Mouse (Mus musculus) thymus, postnatal 4 days (tissue): ENCODE measurements around the gene Lmod3.

ENCODE experiments used
- DNase-seq: peaks from one replicate; pipeline ENCODE4 v3.0.0; 2021

The Lmod3 gene

DNA sequence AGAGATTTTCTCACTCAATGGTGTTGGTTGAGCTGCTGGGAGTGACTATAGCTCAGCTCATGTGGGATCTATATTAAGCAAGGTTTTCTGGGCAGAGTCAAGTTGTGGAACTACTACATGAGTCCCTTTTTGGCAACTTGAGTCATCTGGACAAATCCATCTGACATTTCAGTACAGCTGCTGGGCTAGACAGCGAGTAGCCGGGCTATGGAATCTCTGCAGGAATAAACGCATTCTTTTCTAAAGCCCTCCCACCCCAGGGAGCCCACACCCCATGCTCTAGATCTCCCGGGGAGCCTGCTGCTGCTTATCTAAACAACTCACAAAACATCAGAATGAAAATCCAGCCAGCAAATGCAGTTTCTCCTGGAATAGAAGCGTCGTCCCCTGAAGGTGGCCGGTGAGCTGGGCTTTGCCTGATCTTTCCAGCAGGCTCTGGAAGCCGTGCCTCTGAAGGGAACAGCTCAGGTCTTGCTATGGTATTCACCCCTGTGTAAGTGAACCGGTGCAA lies at the start of gene Lmod3:
TSS of gene Lmod3 (minus strand) at position 49 of the 511 bp plus-strand sequence.
- no peak for DNase-seq

DNA sequence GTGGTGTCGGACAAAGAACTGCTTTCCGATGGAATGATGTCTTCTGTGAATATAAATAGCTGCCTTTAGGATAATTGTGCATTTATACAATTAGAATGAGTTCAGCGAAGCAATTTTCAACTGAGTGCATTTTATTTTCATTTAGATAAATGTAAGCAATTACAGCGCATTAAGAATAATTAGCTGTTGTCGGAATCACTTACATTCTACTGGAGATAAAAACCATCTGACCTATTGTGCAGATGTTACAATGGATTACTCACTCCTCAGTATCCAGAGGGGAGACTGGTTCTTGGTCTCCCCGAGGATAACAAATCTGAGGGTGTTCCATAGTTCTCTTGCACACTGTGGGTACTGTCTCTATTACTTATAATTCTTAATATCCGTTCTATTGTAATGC lies 49.7 kb upstream of the Lmod3 start:
- no peak for DNase-seq

DNA sequence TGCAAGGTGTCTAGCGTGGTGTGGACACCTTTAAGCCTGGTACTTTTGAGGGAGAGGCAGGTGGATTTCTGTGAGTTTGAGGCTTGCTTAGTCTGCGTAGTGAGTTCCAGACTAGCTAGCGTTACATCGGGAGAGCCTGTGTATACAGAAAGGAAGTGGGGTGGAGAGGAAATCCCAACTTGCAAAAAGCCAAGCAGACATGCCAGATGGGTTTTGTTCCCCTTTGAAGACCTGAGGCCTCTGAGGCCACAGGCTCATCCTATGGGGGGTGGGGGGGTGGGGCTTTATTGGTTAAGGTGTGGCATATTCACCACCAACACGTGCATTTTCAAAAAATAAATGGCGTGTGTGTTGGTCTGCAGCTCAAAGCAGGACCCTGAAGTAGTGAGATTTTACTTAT lies 48.1 kb upstream of the Lmod3 start:
- DNase-seq = no peak

DNA sequence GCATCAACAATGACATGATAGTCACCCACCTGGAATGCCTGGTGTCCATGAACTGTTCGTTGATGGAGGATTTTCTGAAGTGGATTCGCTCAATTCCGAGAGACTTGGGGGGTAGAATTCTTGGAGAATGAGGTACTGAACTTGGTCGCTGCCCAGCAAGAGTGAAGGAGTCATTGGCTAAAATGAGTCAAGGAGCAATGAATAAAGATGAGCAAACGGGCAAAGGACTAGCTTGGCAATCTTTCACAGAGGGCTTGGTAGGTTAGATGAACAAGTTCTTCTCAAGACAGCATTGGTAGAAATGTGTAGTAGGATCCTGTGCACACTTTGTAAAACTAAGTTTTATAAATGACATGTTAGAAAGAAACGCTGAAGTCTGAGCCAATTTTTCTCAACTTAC lies 47.6 kb upstream of the Lmod3 start:
- no peak for DNase-seq

DNA sequence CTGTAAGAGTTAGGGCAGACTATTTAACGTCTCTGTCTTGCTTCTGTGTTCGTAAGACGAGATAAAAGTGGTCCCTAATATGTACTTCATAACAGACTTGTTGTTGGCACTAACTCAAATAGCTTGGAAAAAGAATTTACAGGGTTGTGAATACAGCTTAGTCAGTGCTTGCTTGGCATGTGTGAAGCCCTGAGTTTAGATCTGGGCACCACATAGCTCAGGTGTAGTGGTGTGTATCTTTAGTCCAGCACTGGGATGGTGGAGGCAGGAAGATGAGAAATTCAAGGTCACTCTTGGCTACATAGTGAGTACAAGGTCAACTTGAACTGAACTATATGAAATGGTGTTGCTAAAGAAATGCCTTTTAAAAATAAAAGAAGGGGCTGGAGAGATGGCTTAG lies 44.6 kb upstream of the Lmod3 start:
- DNase-seq = no peak

DNA sequence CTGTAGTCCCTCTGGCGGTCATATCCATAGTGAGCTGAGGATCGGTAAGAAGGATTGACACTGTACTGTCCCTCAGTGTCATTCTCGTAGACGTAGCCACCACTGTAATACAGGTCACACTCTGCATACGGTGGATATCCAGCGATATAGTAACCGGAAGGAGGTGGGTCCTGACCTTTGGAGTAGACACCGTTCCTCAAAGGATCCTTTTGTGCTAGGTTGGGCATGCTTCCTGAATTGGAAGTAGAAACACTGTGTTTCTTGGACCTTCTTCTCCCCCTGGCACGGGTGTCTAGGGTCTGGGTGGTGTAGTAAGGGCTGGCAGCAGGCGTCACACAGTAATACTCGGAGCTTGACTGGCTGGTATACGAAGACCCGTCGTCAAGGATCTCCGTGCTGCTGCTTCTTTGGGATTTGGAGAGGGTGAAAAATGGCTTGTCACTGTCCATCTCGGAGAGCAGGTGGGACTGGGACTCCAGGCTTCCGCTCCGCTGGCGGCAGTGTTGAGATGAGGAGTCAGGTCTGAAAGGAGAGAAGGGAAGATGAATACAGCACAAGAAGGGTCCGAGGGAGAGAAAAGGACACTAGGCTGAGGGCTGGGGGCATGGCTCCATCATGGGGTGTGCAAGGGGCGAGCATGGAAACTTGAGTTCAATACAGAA lies 43.4 kb upstream of the Lmod3 start:
- DNase-seq = no peak

DNA sequence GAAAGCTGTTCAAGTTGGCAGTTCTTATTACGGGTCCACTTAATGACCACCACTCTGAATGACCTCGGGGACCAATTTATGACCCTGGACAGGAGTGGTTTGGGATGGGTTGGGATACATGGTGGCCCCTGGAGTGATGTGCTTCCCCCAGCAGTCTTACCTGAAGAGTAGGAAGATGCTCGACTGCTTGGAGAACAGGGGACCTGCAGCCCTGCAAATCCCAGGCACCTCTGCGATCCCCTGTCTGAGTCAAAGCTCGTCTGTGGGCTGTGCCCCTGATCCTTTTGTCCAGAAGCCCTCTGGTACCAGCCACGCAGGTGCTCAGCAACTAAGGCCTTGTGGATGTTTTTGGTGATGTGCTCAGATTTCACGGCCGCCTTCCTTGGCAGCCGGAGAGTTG lies 42.9 kb upstream of the Lmod3 start:
- no peak for DNase-seq

DNA sequence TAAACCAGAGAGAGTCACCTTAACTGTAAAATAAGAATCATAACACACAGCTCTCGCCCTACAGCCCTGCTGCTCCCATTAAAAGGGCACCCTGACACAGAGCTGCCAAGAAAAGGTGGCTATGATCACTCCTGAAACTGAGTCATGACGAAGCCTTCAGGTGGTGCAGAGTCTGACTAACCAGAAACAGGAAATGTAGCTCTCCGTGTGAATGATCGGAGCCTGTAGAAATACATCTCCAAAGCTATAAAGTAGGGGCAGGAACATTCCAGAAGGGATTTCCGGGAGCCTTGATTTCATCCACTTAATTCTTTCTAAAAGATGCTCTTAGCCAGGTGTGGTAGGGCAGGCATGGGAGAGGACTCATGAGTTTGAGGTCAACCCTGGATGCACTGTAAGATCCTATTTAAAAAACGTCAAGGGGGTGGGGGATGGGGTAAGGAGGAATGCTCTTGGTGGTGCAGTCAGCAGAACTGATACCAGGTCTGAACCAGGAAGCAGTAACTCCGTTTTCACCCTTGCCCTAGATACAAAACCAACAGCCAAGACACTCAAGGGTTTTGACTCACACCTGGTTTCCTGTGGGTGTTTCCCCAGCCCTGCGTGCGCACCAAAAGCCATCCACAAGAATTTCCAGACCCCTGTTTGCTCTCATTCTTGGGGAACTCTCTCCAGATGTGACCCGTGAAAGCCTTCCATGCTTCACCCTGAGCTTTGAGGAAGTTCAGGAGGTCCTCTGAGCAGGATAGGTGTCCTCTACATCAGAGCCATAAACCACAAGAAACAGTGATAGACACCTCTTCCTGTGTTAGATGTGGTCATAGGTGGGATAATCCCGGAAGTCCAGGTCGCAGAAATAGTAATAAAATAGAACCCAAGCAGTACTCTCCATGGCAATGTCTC lies 41.4 kb upstream of the Lmod3 start:
- peak; percentile 67 for DNase-seq

DNA sequence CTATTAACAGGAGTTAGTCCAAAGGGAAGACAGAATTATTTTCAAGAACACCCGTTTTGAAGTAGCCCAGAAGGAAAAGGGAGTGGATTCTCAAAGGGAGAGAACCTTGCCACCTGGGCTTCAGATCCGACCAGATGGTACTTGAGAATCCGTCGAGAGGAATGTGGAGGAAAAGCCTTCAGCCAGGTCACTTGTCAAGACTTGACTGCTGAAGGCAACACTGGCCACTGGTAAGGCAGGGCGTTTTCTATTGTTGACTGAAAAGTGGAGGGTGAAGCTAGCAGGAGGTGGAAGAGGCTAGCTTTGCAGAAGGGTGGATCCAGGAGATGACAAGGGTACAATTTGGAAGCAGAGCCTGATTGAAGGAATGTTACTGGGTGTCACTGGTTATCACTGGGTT lies 40.3 kb upstream of the Lmod3 start:
- DNase-seq = no peak

DNA sequence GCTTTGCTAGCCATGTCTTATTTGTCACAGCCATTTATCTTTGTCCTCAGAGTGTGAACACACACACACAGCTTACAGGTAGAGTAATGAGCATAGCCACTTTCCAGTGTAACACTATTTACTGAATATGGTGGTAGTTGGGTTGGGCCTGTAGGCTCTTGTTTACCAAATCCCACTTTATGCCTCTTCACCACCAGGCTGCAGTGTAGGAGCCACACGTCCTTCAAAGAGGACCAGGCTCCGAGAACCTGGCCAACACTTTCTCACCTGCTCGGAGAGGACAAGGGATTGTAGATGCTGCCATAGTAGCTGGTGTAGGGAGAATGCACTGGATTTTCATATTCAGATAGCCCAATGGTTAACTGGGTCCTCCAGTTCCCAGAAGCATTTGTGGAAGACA lies 39.5 kb upstream of the Lmod3 start:
- DNase-seq = no peak

DNA sequence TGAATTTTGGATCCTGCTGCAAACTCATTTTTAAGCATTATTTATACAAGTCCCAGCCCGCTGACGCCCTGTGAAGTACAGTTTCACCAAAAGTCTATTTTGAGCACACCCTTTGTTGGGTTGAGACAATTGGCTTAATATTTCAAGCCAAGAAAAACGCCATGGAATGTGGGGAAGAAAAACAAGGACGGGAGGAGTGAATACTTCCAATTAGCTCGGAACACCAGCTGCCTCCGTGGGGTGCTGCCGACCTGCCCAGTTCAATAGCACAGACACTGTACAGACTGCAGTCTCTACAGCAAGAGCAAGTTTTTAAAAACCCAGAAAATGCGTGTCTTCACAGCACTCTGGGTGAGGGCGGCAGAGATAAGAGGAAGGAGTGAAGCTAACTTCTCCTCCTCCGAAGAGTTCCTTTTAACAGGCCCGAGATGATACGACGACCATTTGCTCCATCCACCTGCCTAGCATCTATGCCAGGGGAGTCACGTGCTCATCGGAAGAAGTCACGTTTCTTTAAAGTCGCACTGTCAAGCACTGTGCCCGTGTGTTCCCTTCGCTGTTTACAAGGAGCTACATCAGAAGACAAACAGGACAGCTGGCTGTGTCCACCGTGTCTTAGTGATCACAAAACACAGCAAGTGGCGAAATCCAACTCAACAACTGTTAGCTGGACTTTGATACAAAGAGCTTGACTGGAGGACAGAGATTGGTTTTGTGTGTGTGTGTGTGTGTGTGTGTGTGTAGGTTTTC lies 38.8 kb upstream of the Lmod3 start:
- DNase-seq = no peak

DNA sequence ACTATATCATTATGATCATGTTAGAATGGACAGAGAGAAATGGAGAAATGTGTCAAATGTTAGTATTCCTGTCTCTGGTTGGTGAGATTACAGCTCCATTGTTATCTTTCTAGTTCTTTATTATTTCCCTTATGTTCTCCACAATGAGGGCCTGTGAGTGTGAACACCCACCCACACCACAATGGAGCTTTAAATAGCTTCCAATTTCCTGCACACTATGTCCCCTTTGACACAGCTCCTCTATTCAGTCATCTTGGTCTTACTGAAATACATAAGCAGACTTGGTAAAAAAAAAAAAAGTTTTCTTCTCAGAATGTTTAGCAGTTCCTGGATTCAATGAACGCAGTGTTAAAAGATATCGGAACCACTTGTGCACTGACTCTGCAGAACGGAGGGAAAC lies 38.1 kb upstream of the Lmod3 start:
- no peak for DNase-seq

DNA sequence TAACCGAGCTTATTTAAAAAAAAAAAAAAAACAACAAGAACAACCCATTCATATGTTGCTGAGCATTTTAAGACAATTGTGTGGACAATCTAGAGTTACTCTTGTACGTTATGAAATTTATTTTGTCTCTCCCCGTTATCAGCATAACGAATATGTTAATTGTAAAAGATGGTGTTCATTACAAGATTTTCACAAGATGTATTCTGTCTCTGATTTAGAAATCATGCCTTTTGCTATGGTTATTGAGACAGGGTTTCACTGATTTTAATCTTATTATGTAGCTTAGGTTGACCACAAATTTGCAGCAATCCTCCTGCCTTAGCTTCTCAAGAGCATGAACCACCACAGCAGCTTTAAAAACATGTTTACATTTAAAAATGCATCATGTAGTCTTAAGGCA lies 37.3 kb upstream of the Lmod3 start:
- DNase-seq = no peak

DNA sequence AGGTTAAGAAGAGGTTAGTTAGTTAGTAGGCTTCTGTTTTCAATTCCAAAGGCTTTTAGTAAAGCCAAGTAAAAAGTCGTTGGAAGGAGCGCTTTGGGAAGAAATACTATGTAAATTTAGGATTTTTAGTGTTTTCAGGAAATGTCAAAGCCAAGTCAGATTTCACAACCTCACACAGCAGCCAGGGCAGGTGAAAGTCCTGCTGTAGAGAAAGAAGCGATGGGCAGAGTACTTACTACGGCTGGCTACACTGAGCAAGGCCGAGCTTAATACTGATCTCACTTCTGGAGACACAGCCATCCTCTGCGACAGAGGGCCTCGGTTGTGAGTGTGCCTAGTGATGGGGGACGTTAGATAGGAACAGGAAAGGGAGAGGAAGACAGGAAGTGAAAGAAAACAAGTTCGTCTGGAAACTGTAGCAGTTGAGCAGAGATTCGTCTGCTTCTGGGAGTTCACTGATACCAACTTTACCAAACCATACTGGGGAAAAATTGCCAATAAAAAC lies 36.8 kb upstream of the Lmod3 start:
- DNase-seq = no peak

DNA sequence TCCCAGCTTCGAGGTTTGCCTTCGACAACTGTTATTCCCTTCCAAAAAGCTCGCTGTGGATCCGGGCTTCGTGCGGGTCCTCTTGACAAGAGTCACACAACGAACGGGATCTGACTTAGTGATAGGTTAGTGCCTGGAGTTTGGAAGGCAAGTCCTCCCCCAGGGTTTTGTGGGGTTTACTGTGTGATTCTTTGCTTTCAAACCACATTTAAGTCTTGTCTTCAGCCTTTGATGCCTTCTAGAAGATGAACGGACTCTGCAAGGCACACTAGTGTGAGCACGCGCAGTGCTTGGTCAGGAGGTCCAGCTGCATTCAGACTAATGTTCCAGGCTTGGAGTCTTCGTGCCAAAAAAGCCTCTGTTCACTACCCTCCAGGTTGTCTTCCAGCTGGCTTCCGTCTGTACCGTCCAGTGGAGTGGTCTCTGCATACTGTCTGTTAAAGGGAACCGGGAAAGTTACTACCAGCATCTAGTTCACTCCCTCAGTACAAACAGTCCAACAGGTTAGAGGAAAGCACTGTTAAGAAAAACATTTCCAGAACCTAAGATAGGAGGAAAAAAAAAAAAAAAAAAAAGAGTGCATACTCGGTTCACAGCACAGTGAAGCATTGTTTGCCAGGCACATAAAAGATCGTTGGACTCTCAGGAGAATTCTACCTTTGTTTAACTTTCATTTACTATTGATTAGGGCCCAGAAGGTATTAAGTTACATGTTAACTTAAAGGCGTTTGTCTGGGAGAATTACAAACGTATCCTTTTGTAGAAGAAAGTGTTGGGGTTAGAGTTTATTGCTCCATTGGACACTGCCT lies 35.7 kb upstream of the Lmod3 start:
- no peak for DNase-seq

DNA sequence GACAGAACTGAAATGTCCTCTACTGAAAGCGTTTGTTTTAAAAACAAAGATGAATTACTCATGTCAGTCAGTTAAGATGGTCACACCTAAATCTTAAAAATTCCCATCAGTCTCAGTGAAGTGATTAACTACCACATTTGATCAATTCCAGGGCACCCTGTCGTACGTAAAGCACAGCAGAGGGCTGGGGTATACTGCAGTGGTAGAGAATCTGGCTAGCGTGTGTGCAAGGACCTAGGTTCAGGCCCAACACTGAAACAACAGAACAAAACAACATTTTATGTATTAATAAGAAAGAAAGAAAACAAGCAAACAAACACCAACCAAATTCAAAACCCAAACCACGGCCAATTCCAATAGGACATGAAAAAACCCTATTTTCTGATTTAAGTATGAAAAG lies 33.8 kb upstream of the Lmod3 start:
- DNase-seq = no peak

DNA sequence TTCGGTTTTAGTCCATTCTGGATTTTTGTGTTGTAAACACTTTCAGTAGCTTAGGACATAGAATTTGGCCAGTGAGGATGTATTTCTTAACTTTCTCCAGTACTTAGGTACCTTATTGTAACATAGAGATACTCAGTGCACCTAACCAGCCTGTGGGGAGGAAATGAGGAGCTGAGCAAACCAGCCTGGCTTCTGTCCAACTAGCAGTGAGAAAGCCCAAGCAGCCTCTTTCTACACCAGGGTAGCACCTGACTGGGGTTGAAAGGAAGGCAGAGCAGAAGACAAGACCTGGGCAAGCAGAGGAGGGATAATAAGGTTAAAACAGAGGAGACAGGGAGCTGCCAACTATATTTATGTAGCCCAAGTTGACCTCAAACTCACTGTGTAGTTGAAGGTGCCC lies 31.1 kb upstream of the Lmod3 start:
- DNase-seq = no peak

DNA sequence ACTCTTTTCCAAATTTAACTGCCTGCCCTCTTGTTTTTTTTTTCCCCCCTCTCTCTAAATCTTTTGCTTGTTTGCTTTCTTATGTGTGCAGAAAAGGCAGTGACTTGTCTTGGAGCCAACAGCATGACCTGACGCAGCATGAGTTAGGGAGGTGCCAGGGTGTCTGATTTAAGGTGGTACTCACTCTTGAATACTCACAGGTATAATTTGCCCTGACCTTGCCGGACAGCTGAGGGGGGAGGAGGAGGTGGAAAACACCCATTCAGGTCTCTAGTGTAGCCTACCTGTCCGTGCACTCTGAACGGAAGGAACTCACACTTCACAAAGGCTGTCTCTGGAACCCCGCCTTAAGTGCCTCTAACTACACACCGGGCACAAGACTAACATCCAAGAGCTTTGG lies 26.3 kb upstream of the Lmod3 start:
- DNase-seq = no peak

DNA sequence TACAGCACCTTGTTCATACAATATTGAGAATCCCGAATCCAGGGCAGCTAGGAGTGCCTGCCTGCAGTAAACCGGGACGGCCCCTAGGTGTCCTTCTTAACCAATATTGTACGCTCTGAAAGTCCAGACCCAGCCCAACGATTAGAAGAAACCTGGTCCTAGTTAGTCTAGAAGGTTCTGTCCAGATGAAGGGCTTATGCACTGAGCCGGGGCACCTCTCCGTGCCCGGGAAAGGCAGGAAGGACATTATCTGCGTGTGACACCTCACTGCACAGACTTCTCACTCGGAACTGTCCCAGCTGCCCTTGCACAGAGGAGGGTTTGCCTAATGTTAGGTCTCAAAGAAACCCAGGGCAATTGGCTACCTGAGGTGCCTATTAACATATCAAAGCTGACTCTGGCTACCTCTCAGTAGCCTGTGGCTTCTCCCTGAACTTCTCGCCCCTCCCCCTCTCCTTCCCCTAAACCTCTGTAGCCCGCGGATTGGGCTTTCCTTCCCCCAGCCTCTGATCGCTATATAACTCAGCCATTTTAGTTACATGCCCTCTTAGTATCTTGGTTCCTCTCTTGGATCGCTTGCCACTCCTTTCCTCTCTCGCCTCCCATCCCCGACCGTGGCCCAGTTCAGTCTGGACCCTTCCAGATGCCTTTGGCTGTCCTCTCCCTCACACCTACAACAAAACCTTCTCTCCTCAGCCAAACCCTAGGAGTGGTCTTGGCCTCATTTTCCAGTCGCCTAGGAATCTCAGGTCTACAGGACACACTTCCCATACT lies 25.6 kb upstream of the Lmod3 start:
- DNase-seq = peak; percentile 83

DNA sequence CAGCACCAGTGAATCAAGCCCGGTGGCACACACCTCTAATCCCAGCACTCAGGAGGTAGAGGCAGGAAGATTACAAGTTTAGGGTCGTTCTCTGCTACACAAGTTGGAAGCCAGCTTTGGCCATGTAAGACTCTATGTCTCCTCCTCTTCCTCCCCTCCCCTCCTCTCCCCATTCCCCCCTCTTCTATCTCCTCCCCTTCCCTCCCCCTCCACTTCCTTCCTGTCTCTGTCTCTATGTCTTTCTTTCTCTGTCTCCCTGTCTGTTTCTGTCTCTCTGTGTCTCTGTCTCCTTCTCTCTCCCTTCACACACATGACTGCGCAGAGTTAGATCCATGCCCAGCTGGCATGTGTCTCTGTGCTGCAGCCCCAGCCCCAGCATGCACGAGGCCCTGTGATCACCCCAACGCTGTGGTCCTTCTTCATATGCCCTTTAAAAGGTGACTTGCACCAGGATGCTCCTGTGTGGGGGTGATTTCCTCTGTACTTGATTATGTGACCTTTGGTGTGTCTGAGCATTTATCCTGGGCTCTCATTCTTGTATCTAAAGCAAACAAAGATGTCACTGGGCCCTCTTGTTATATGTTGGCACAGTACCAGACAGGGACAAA lies 24.4 kb upstream of the Lmod3 start:
- DNase-seq = peak; percentile 32

DNA sequence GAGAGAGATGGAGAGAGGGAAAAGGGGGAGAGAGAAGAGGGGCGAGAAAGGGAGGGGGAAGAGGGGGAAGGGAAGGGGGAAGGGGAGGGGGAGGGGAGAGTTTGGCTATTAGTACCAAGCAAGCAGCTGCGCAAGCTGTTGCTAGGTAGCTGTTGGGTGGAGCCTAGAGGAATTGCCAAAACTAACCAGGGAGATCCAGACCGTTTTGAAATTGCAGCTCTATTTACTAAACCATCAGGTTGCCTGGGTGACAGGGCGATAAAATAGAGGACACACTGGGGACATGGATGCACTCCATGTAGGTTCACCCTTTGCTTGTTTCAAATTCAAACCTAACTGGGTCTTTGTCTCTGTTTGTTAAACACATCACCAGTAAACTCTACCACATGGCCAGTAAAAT lies 23.8 kb upstream of the Lmod3 start:
- peak; percentile 30 for DNase-seq
